Mouse (Mus musculus) cerebellum, adult 18-20 months (tissue): Measurements from ENCODE around the gene Prdm16.

Source experiments
- DNase-seq, 2 experiments: peaks; one replicate each; pipeline ENCODE4 v3.0.0; 2021

Gene Prdm16

DNA sequence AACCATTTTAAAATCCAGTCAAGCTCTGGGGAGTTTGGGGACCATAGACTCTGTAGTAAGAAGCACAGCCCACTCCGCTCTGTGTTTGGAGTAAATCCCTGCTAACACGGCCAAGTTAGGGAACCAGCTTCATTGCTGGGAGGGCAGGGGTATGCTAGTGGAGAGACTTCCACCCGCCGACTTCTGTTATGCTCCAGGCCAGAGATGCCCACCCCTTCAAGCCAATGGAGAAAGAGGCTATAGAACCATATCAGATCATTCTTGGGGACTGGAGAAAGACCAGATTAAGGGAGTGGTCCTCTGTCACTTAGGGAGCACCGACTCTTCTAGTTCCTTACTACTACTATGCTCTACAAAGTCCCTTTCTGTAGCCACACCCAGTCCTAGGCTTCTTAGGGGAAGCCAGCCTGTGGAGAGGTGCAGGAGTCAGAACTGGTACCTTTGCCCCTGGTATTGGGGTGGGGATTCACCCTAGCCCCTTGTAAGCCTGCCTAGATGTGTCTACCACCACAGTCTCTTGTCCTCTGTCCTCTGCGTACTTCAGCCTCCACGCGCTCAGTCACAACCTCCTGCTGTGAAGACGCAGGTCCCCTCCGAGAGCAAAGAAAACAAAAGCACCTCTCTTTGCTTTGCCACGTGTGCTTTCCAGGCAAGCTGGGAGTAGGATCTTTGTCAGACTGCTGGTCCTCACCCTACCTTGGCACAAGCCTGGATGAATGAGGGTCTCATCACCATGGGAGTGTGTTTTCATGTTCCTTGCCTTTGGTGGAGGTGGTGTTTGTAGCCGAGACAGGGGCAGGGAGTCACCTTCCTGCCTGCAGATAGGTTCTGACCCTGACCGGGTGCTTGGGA is 3.1 kb upstream of the Prdm16 start:
- DNase-seq = no peak

DNA sequence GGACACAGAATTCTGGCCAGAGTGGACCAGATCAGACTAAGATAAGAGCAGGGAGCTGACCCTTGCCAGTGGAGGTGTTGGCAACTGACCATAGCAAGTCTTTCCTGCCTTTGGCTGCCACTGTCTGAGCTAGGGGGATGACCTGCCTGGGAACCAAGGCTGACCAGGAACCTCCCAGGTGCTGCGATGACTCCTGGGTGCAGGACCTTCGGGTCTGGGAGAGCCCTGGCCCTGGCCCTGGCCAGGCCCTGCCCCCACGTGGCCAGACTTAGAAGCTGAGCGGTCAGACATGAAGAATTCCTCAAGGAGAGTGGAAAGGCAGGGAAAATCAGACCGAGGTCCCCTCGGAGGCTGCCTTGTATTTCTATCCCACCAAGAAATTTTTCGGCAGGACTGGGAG is 2.5 kb upstream of the Prdm16 start:
- no peak for DNase-seq

GRCm38 (mm10) chr4:154638320-154638886 is 1.7 kb upstream of the Prdm16 start:
- no peak for DNase-seq

- no peak for DNase-seq
These were observed 1.0 kb upstream of the Prdm16 start for GRCm38 (mm10) chr4:154637468-154638319.

GRCm38 (mm10) chr4:154636053-154636433 is 630 bp downstream of the Prdm16 start:
- DNase-seq = no peak

- DNase-seq = no peak
These were observed 1.2 kb downstream of the Prdm16 start for GRCm38 (mm10) chr4:154635241-154636052.

GRCm38 (mm10) chr4:154634470-154635240 is 2.0 kb downstream of the Prdm16 start:
- no peak for DNase-seq

GRCm38 (mm10) chr4:154634001-154634400 is 2.7 kb downstream of the Prdm16 start:
- DNase-seq = no peak

GRCm38 (mm10) chr4:154632800-154633764 is 3.6 kb downstream of the Prdm16 start:
- DNase-seq = no peak

DNA sequence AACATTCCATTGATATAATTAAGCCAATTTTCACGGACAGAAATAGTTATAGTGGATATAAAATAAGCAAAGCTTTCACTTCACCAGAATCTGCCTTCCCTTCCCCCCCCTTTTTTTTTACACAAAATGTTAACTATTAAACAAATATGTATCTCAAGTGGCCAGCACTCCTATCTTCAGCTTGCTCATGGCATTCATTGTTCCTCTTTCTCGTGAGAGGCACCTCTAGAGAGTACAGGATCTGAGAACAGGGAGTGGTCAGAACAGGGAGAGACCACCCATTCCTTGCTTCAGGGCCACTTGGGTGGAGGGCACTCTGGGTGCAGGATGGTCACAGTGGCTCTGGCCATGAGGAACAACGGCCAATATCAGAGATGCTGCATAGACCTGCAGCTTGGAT is 5.9 kb downstream of the Prdm16 start:
- no peak for DNase-seq

GRCm38 (mm10) chr4:154627419-154628142 is 9.1 kb downstream of the Prdm16 start:
- no peak for DNase-seq

GRCm38 (mm10) chr4:154626282-154626681 is 10.4 kb downstream of the Prdm16 start:
- DNase-seq = no peak

GRCm38 (mm10) chr4:154625710-154626109 is 11.0 kb downstream of the Prdm16 start:
- no peak for DNase-seq

GRCm38 (mm10) chr4:154623241-154623640 is 13.4 kb downstream of the Prdm16 start:
- DNase-seq = no peak

- DNase-seq = no peak
These were observed 14.2 kb downstream of the Prdm16 start for GRCm38 (mm10) chr4:154622521-154622920.

DNA sequence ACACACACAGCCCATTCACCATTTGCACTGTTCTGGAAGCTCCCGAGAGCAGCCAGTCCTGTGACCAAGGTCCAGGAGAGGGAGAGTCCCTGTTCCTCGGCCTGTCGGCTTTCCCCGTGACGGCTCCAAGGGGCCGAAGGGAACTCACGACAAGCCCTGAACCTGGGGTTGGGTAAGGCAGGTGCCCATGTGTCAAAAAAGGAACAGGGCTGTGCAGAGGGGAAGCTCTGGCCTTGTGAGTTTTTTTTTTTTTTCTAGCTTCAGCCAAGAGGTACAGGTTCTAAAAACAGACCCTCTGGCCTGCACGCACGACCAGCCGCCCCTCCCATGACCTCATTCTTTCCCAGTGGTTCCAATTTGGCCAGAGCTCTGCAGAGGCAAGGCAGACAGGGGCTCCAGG is 25.5 kb downstream of the Prdm16 start:
- DNase-seq = no peak

- no peak for DNase-seq
These were observed 28.9 kb downstream of the Prdm16 start for GRCm38 (mm10) chr4:154607724-154608123.

DNA sequence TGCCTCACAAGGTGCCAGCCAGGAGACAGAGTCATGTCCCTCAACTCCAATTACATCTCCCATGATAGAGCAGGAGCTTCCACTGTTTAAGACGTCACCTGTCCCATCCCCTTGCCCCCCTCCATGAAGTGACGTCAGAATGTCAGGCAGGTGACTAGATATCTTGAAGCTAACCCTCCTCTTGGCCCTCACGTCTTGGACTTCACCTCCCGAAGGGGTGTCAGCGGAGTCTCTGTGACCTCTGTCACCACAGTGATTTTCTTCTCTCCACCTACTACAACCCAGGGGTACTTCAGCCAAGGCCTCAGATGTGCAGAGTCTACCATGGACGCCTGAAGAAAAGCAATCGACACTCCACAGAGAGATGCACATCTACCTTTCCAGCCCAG is 32.2 kb downstream of the Prdm16 start:
- no peak for DNase-seq

DNA sequence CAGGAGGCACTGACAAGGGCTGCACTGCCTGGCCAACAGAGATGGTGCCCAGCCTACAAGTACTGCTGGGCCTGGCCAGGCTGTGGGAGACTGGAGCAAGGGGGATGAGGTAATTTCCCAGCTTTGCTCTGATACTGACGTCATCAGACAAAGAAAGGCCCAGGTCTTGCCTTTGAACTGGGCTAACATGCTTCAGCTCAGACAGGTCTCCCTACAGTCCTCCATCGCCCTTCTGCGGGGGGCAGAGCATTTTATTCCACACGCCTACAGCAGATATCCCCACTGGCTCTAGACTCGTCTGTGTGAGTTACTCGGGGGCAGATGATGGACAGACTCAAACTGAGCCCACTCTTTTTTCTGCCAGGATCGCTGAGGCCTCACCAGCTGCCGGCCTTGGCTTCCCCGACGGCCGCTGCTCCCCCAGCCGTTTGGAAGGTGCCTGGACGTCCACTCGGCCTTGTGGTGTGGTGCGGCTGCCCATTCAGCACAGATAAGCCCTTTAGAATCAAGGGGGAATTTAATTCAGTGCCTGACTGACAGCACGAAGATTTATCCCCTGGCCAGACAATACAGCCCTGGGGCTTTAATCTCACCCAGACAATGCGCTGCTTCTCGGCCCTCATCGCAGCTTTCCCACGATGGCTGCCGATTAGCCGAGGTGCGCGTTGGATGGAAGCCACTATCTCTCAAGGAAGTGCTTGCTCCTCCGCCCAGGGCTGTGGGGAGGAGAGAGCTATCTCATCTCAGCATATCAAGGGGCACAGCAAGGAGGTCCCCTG is 32.8 kb downstream of the Prdm16 start:
- DNase-seq = no peak
